Mouse (Mus musculus) lung, postnatal 0 days (tissue): Measurements from ENCODE around the gene Tifab.

ENCODE experiments used
- CTCF ChIP-seq: IDR thresholded peaks from 2 replicates; pipeline ENCODE4 v1.5.1; 2016; ENCODE audit warnings: antibody characterized with exemption, mild to moderate bottlenecking
- EP300 ChIP-seq: IDR thresholded peaks from 2 replicates; pipeline ENCODE4 v1.6.1; 2016; ENCODE audit warnings: antibody characterized with exemption, mild to moderate bottlenecking, control low read depth

- no peak for TF ChIP-seq CTCF
- no peak for TF ChIP-seq EP300
Observed at GRCm38 (mm10) chr13:56142382-56143150, 36.1 kb downstream of the Tifab start.
